Mouse (Mus musculus) intestine, postnatal 0 days (tissue): Measurements from ENCODE around the gene Syt10. TPM values are rescaled to one million over a fixed set of nuclear protein-coding genes. Genes with fewer than 3 reads are reported as not detected.
"Not testable (repeated sequence)": the region's sequence is repeated elsewhere in the genome, so short reads cannot be mapped to it uniquely, and the experiment has no call there.

Experiments
- ATAC-seq: fragments of 200-750 bp; cut with Nextera tagmentation; 2 replicates; pipeline ENCODE4 v1.8.0; 2017; ENCODE audit warnings: mild to moderate bottlenecking, moderate TSS enrichment, moderate library complexity
- H3K27ac ChIP-seq: fragments of 300-500 bp; sonication (generic); 2 replicates; pipeline ENCODE4 v1.5.1; 2014; ENCODE audit warnings: mild to moderate bottlenecking, low read depth, low read length, moderate library complexity
- H3K27me3 ChIP-seq: fragments of 300-500 bp; sonication (generic); replicated peaks from 2 replicates; pipeline ENCODE4 v1.6.1; 2014; ENCODE audit warnings: low read length, mixed read lengths; ENCODE audit not compliant: control insufficient read depth, insufficient read depth
- H3K36me3 ChIP-seq: fragments of 300-500 bp; sonication (generic); 2 replicates; pipeline ENCODE4 v1.6.1; 2014; ENCODE audit warnings: mild to moderate bottlenecking, moderate library complexity; ENCODE audit not compliant: control insufficient read depth, insufficient read depth
- H3K4me1 ChIP-seq: fragments of 300-500 bp; sonication (generic); replicated peaks from 2 replicates; pipeline ENCODE4 v1.6.1; 2014; ENCODE audit warnings: antibody characterized with exemption, low read length, mixed read lengths; ENCODE audit not compliant: control insufficient read depth, insufficient read depth
- H3K4me2 ChIP-seq: fragments of 300-500 bp; sonication (generic); replicated peaks from 2 replicates; pipeline ENCODE4 v1.6.1; 2014; ENCODE audit warnings: low read depth, mild to moderate bottlenecking, moderate library complexity
- H3K4me3 ChIP-seq: fragments of 300-500 bp; sonication (generic); 2 replicates; pipeline ENCODE4 v1.5.1; 2014; ENCODE audit warnings: low read depth, low read length
- H3K9ac ChIP-seq: fragments of 300-500 bp; sonication (generic); 2 replicates; pipeline ENCODE4 v1.6.1; 2014; ENCODE audit warnings: mild to moderate bottlenecking, low read depth, low read length
- H3K9me3 ChIP-seq: fragments of 300-500 bp; sonication (generic); 2 replicates; pipeline ENCODE4 v1.6.1; 2016; ENCODE audit warnings: mixed run types; ENCODE audit not compliant: control insufficient read depth
- CTCF ChIP-seq: sonication (generic); IDR thresholded peaks from 2 replicates; pipeline ENCODE4 v1.5.1; 2016; ENCODE audit warnings: low read depth, mild to moderate bottlenecking, control low read depth, antibody characterized with exemption, moderate library complexity
- WGBS: fragments of 180-500 bp; shearing (Covaris S2); extraction: QIAGEN DNeasy Blood & Tissue Kit; methylation state at CpG from one replicate; pipeline ENCODE4 v1.1.7; 2014; 5-methylcytosine and 5-hydroxymethylcytosine counted together
- polyA plus RNA-seq: library from polyadenylated mRNA; unstranded; fragments of >200 nt; fragmentation: Nextera tagmentation; extraction: Ambion mirVana; gene quantifications from 2 replicates; pipeline ENCODE4 v1.2.1, GENCODE M21; 2015

The Syt10 gene
- polyA plus RNA-seq: 0.10 and 0.14 TPM in 2 replicates

DNA sequence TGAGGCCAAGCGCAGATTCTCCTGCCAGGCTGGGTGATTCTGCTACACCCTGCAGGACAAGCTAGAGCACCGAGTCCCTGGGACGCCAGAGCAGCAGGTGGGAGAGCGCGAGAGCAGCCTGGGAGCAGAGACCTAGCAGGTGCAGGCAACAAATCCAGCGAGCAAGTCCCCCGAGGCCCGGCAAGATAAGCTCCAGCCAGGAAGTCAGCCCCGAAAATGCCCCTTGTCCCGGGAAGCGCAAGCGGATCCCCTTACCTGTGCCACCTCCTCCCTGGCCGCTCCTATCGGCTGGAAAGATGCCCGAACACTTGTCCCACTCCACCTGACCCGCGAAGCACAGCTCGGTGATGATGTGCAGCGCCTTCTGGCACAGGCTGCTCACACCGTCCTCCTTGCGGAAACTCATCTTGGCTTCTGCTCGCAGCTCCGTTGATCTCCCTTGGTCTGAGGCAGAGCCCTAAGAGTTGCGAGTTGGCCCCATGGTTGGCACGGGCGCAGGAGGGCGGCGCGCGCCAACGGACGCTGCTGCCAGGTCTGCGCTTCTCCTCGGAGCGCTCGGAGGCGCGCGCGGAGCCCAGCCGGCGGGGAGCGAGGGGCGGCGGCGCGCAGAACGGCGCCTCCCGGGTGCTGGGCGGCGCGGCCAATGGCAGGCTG, at the start of gene Syt10:
Syt10 (minus strand) TSS at position 497 of the 654 bp plus-strand sequence.
- H3K9me3 ChIP-seq: no peaks in the 10 kb centered on the region
- 0 out of 2 replicates have a peak, but pooled peaks cover 3% of the 10 kb centered on the region for H3K4me1 ChIP-seq
- under 1% methylated on average over 45 of the region's 53 CpGs for WGBS
- peak; percentile 47; the same call in 1 of the 2 replicates for ATAC-seq
- no peak within 1 kb of the TSS for H3K27ac ChIP-seq
- no peak for TF ChIP-seq CTCF
- H3K27me3 ChIP-seq: peaks cover 11% of the 10 kb centered on the region
- peak within 1 kb of the TSS; percentile 73 for H3K4me2 ChIP-seq
- no peaks in the 10 kb centered on the region for H3K36me3 ChIP-seq
- H3K9ac ChIP-seq: no peak within 1 kb of the TSS
- peak within 1 kb of the TSS; percentile 38 for H3K4me3 ChIP-seq

DNA sequence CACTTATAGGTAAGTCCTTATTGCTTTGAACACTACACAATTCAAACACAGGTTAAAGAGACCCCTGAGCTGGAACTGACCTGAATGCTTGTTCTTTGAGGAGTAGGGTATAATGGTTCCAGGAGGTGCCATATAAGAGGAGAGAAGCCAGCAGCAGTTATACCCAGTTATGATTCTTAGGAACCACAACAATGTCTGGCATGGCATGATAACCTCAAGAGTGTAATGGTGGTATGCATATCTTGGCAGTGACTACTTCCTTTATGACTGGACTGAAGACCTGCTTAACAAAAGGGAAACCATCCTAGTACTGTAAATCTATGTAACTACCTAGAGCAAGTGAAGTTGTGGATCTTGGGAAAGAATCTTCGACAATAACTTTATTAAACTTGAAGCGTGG, 42.1 kb upstream of the Syt10 start:
- Histone ChIP-seq H3K36me3 (no peaks in the 10 kb centered on the region), H3K4me3 (no peak overlapping the region), H3K9ac (no peak overlapping the region), H3K27ac (no peak overlapping the region), H3K4me2 (no peak overlapping the region), H3K27me3 (no peaks in the 10 kb centered on the region), H3K4me1 (no peaks in the 10 kb centered on the region), H3K9me3 (no peaks in the 10 kb centered on the region)
- WGBS: 90% methylated on average over 2 of the region's 2 CpGs
- ATAC-seq: no peak
- no peak for TF ChIP-seq CTCF

DNA sequence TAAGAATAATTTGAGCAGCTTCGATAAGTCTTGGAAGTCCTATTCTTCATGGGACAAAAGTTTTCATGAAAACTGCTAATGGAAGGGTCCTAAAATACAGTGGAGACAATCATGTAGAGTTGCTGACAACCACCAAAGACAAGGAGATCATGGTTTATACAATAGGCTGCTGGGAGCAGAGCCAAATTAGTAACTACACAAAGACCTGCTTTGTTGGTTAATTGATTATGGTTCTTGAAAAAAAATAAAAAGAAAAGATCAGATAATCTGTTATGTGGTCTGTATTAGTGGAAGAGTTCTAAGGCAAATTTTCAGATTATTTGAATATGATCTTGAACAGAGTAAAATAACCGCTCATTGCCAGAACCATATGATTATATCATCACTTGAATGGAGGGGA, 37.3 kb upstream of the Syt10 start:
- Histone ChIP-seq H3K36me3 (no peaks in the 10 kb centered on the region), H3K27ac (no peak overlapping the region), H3K9me3 (no peaks in the 10 kb centered on the region), H3K27me3 (no peaks in the 10 kb centered on the region), H3K4me1 (no peaks in the 10 kb centered on the region), H3K4me2 (no peak overlapping the region), H3K4me3 (no peak overlapping the region), H3K9ac (no peak overlapping the region)
- WGBS: 90% methylated on average over 2 of the region's 2 CpGs
- ATAC-seq: no peak
- TF ChIP-seq CTCF: no peak

DNA sequence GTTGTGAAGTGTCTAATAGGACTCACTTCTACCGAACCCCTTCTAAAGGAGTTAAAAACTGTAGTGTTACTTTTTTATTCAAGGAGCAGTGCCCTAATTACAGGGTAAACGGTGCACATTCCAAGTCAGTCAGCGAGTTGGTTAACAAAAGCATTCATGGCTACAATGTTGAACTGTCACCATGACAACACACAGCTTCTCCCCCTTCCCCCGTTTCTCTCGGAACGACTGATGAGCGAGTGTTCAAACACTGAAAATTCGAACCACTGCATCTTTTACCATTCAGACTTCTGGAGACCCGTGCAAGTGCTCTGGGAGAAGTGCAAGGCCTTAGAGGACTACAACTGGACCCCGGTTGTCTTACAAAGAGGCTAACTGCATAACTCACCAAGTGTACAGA, 25.6 kb downstream of the Syt10 start:
- WGBS: 46% methylated on average over 10 of the region's 10 CpGs
- H3K4me2 ChIP-seq: no peak overlapping the region
- no peaks in the 10 kb centered on the region for H3K9me3 ChIP-seq
- no peak for ATAC-seq
- no peaks in the 10 kb centered on the region for H3K27me3 ChIP-seq
- H3K36me3 ChIP-seq: no peaks in the 10 kb centered on the region
- no peak for TF ChIP-seq CTCF
- no peaks in the 10 kb centered on the region for H3K4me1 ChIP-seq
- no peak overlapping the region for H3K4me3 ChIP-seq
- H3K27ac ChIP-seq: no peak overlapping the region
- H3K9ac ChIP-seq: no peak overlapping the region

DNA sequence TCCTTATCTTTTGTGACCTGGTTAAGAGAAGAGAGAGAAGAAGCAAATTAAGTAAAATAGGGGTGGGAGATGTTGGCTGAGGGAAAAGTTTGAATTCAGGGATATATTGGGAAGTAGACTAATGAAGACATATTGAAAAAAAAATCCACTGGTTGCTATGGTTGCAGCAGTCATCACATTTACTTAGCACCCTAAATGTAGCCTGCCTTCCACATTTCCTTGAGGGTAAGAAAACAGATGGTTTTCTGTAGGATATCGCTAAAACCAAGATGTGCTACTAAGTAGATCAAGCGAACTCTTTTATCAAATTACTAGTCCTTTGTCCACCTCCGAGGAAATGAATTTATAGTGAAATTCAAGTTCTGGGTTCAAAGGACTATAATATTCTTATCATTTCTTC, 37.2 kb downstream of the Syt10 start:
- H3K27me3 ChIP-seq: no peaks in the 10 kb centered on the region
- no peaks in the 10 kb centered on the region for H3K4me1 ChIP-seq
- no peak overlapping the region for H3K4me3 ChIP-seq
- ATAC-seq: no peak
- H3K27ac ChIP-seq: no peak overlapping the region
- no peaks in the 10 kb centered on the region for H3K9me3 ChIP-seq
- no peaks in the 10 kb centered on the region for H3K36me3 ChIP-seq
- no peak for TF ChIP-seq CTCF
- WGBS: 93% methylated on average over 3 of the region's 3 CpGs
- H3K9ac ChIP-seq: no peak overlapping the region
- no peak overlapping the region for H3K4me2 ChIP-seq

DNA sequence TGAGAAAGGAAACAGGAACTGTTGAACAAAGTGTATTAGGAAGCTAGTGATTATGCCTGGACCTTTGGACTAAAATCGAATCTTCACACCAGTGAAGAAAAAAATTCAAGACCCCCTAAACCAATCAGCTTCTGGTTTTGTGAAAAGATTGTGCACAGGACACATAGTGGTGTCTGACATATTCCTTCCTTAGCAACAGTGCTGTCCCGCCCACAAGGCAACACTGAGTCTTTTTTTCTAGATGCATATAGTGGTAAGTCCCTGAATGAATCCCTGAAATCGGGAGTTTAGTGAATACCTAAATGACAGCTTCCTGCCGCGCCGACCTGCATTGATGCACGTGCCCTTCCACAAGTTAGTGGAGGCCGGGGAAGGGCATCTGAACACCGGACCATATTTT, 61.7 kb downstream of the Syt10 start:
- Histone ChIP-seq H3K4me2 (no peak overlapping the region), H3K9me3 (no peaks in the 10 kb centered on the region), H3K4me3 (no peak overlapping the region), H3K27ac (no peak overlapping the region), H3K36me3 (no peaks in the 10 kb centered on the region), H3K9ac (no peak overlapping the region), H3K4me1 (no peaks in the 10 kb centered on the region), H3K27me3 (no peaks in the 10 kb centered on the region)
- WGBS: 75% methylated on average over 9 of the region's 9 CpGs
- ATAC-seq: no peak
- TF ChIP-seq CTCF: no peak

DNA sequence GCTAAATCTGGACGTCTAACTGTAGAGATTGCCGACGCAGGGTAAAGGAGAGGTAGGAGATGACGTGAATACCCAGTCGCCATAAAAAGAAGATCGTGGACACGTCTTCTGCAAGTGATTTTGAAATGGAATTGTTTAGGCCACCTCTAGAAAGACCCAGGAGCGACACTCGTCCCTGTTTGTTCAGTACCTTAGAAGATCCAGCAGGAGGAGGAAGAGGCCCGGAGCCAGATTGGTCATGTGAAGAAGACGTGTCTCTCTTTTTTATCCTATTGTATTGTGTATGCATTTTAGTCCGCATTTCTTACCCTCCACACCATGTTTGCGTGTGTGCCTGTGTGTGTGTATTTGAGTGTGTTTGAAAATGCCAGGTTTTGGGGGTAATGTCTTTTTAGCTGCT, 75.6 kb downstream of the Syt10 start:
- H3K9ac ChIP-seq, H3K27ac ChIP-seq, H3K4me1 ChIP-seq, H3K27me3 ChIP-seq, H3K36me3 ChIP-seq, H3K4me2 ChIP-seq, H3K9me3 ChIP-seq, ATAC-seq, H3K4me3 ChIP-seq: not testable (repeated sequence)
- WGBS: 84% methylated on average over 10 of the region's 13 CpGs
